Mouse (Mus musculus) thymus, postnatal 0 days (tissue): ENCODE measurements at regions not wholly inside any gene's neighbourhood (a gene's known extent, or its start where the extent isn't known, plus 50 kb on each side); places are given as distances from the start of the nearest gene placed in this dataset.

ENCODE experiments used
- DNase-seq: peaks from one replicate; pipeline ENCODE4 v3.0.0-alpha.2; 2015; ENCODE audit warnings: low spot score

GRCm38 (mm10) chr2:166242786-166243521 lies 87.5 kb upstream of the Sulf2 start:
- DNase-seq, result no peak

- DNase-seq, result no peak
Observed at GRCm38 (mm10) chr2:166241310-166241709, 85.8 kb upstream of the Sulf2 start.

GRCm38 (mm10) chr2:166240056-166240455 lies 84.6 kb upstream of the Sulf2 start:
- no peak for DNase-seq

GRCm38 (mm10) chr2:166237554-166238269 lies 82.2 kb upstream of the Sulf2 start:
- DNase-seq, result no peak

- DNase-seq, result no peak
Observed at GRCm38 (mm10) chr2:166236102-166236501, 80.6 kb upstream of the Sulf2 start.

- no peak for DNase-seq
Observed at GRCm38 (mm10) chr2:166234579-166235212, 79.2 kb upstream of the Sulf2 start.

- no peak for DNase-seq
Observed at GRCm38 (mm10) chr2:166233246-166233645, 77.8 kb upstream of the Sulf2 start.

- DNase-seq, result no peak
Observed at GRCm38 (mm10) chr2:166232376-166232775, 76.9 kb upstream of the Sulf2 start.

- no peak for DNase-seq
Observed at GRCm38 (mm10) chr2:166230617-166231016, 75.2 kb upstream of the Sulf2 start.

GRCm38 (mm10) chr2:166228356-166228755 lies 72.9 kb upstream of the Sulf2 start:
- DNase-seq, result no peak

GRCm38 (mm10) chr2:166227496-166227895 lies 72.0 kb upstream of the Sulf2 start:
- DNase-seq, result no peak

GRCm38 (mm10) chr2:166226929-166227328 lies 71.5 kb upstream of the Sulf2 start:
- no peak for DNase-seq

- no peak for DNase-seq
Observed at GRCm38 (mm10) chr2:166226331-166226730, 70.9 kb upstream of the Sulf2 start.

- no peak for DNase-seq
Observed at GRCm38 (mm10) chr2:166225354-166225753, 69.9 kb upstream of the Sulf2 start.

GRCm38 (mm10) chr2:166218783-166219182 lies 63.3 kb upstream of the Sulf2 start:
- DNase-seq, result no peak

GRCm38 (mm10) chr2:166216512-166216865 lies 61.0 kb upstream of the Sulf2 start:
- DNase-seq, result no peak

- DNase-seq, result no peak
Observed at GRCm38 (mm10) chr2:166215610-166216511, 60.4 kb upstream of the Sulf2 start.

- no peak for DNase-seq
Observed at GRCm38 (mm10) chr2:166215191-166215590, 59.7 kb upstream of the Sulf2 start.

GRCm38 (mm10) chr2:166207145-166207508 lies 51.7 kb upstream of the Sulf2 start:
- DNase-seq, result no peak

- DNase-seq, result no peak
Observed at GRCm38 (mm10) chr2:166206396-166207144, 51.1 kb upstream of the Sulf2 start.
